Mouse (Mus musculus) MEL (cell line): Measurements from ENCODE around the gene Ppp1r1c.

ENCODE experiments used
- CTCF ChIP-seq, 3 experiments: IDR thresholded peaks in 2 of 3; conservative IDR thresholded peaks in 1 of 3; 2 replicates each; pipeline ENCODE4 v1.5.1; 2011 to 2012; ENCODE audit warnings: low read length in 3 of 3, low read depth in 2 of 3, mild to moderate bottlenecking in 2 of 3, improper control_type of control experiment in 1 of 3, inconsistent platforms in 1 of 3, mixed read lengths in 1 of 3, moderate library complexity in 1 of 3; ENCODE audit not compliant: control insufficient read depth in 1 of 3, insufficient read depth in 1 of 3, poor library complexity in 1 of 3, severe bottlenecking in 1 of 3
- EP300 ChIP-seq, 2 experiments: IDR thresholded peaks; 2 replicates each; pipeline ENCODE4 v1.6.1; 2011; ENCODE audit warnings: improper control_type of control experiment in 2 of 2, low read length in 2 of 2, low read depth in 1 of 2, mild to moderate bottlenecking in 1 of 2
- ETS1 ChIP-seq: IDR thresholded peaks from 2 replicates; pipeline ENCODE4 v1.6.1; 2012; ENCODE audit warnings: low read depth, mild to moderate bottlenecking, inconsistent platforms, low read length, improper control_type of control experiment, moderate library complexity
- MAX ChIP-seq: IDR thresholded peaks from 2 replicates; pipeline ENCODE4 v1.6.1; 2011; ENCODE audit warnings: low read length, improper control_type of control experiment
- MEF2A ChIP-seq: IDR thresholded peaks from 2 replicates; pipeline ENCODE4 v1.6.1; 2014; ENCODE audit warnings: low read depth, mild to moderate bottlenecking, inconsistent platforms, low read length, improper control_type of control experiment; ENCODE audit not compliant: poor library complexity, insufficient replicate concordance, severe bottlenecking; ENCODE audit errors: extremely low read depth
- POLR2A ChIP-seq, 2 experiments: IDR thresholded peaks; 2 replicates each; pipeline ENCODE4 v1.6.1; 2011 to 2012; ENCODE audit warnings: low read length in 2 of 2, mild to moderate bottlenecking in 2 of 2, control low read depth in 1 of 2, improper control_type of control experiment in 1 of 2, low read depth in 1 of 2, moderate library complexity in 1 of 2; ENCODE audit not compliant: control insufficient read depth in 1 of 2, insufficient read depth in 1 of 2, poor library complexity in 1 of 2
- SMC3 ChIP-seq: IDR thresholded peaks from 2 replicates; pipeline ENCODE4 v1.6.1; 2011; ENCODE audit warnings: low read depth, low read length, improper control_type of control experiment
- UBTF ChIP-seq: IDR thresholded peaks from 2 replicates; pipeline ENCODE4 v1.6.1; 2012; ENCODE audit warnings: low read depth, mild to moderate bottlenecking, inconsistent platforms, low read length, improper control_type of control experiment, moderate library complexity, borderline replicate concordance; ENCODE audit not compliant: insufficient read depth

- no peak for TF ChIP-seq SMC3
- no peak for TF ChIP-seq POLR2A (IDR thresholded peaks at IDR 0.05; ENCODE audit: control insufficient read depth in 1 of 2, insufficient read depth in 1 of 2, low read depth in 1 of 2, low read length in 2 of 2, poor library complexity in 1 of 2)
- TF ChIP-seq EP300 (IDR thresholded peaks at IDR 0.05; ENCODE audit: low read depth in 1 of 2, low read length in 2 of 2) = peak; percentile 65 to 69; a peak in 3 of 4 replicates
- no peak for TF ChIP-seq MAX
- no peak for TF ChIP-seq MEF2A
- no peak for TF ChIP-seq CTCF (IDR thresholded peaks at IDR 0.05 in 2 of 3, conservative IDR thresholded peaks at IDR 0.05 in 1 of 3; ENCODE audit: control insufficient read depth in 1 of 3, insufficient read depth in 1 of 3, low read depth in 2 of 3, low read length in 3 of 3, poor library complexity in 1 of 3, severe bottlenecking in 1 of 3)
- peak; percentile 75 for TF ChIP-seq ETS1
- no peak for TF ChIP-seq UBTF
Observed at GRCm38 (mm10) chr2:79722415-79722814, 14.8 kb downstream of the Ppp1r1c start.
